Mouse (Mus musculus): ENCODE measurements around the gene Habp2. TPM values are rescaled to one million over a fixed set of nuclear protein-coding genes. Genes with fewer than 3 reads are reported as not detected.

The Habp2 gene
- total and polyA plus RNA-seq, 3 experiments = not detected

GRCm38 (mm10) chr19:56252815-56253214 lies 34.1 kb upstream of the Habp2 start:
- Histone ChIP-seq H3K4me2 (ENCODE audit: insufficient read depth, low read depth, poor library complexity, severe bottlenecking) (no peak overlapping the region), H3K4me3 (replicated peaks in 1 of 3; ENCODE audit: low read depth in 2 of 3, low read length in 2 of 3, poor library complexity in 1 of 3) (no peak overlapping the region), H3K79me2 (replicated peaks; ENCODE audit: control insufficient read depth, extremely low read depth, insufficient read depth, poor library complexity, severe bottlenecking) (no peaks in the 10 kb centered on the region), H3K9ac (ENCODE audit: insufficient read depth, low read depth) (no peak overlapping the region), H3K27me3 (replicated peaks) (peaks cover 29% of the 10 kb centered on the region), H3K27ac (ENCODE audit: insufficient read depth, low read depth) (no peak overlapping the region), H3K4me1 (ENCODE audit: control insufficient read depth in 1 of 2, insufficient read depth in 2 of 2) (peaks cover 2 to 12% of the 10 kb centered on the region in 2 experiments), H3K9me3 (replicated peaks; ENCODE audit: low read length) (no peaks in the 10 kb centered on the region), H3K36me3 (replicated peaks in 1 of 2; ENCODE audit: control insufficient read depth in 1 of 2, insufficient read depth in 1 of 2, low read length in 1 of 2) (no peaks in the 10 kb centered on the region)
- dilution Hi-C loops (cut with MboI; ENCODE audit: extremely low pct_ligation_motif_present, extremely low pct_unique_long_range_greater_than_20kb, low sequenced_read_pairs) = no loop called here
- no peak for TF ChIP-seq CHD2 (IDR thresholded peaks at IDR 0.05; ENCODE audit: low read length)
- no peak for TF ChIP-seq E2F4 (IDR thresholded peaks at IDR 0.05; ENCODE audit: insufficient replicate concordance, low read depth, low read length)
- no peak for DNase-seq (ENCODE audit: extremely low read depth)
- in situ Hi-C loops (cut with MboI; ENCODE audit: low pct_ligation_motif_present, low pct_unique_long_range_greater_than_20kb, low sequenced_read_pairs) = loop anchor here (25.0 kb wide), 1 partner anchor 891 kb away; no protein-coding TSS in a partner anchor

- H3K9me3 ChIP-seq (replicated peaks; ENCODE audit: low read length) = no peaks in the 10 kb centered on the region
- H3K27ac ChIP-seq (ENCODE audit: insufficient read depth, low read depth) = no peak overlapping the region
- in situ Hi-C loops (cut with MboI; ENCODE audit: low pct_ligation_motif_present, low pct_unique_long_range_greater_than_20kb, low sequenced_read_pairs) (loop anchor here (25.0 kb wide), 1 partner anchor 891 kb away; no protein-coding TSS in a partner anchor), dilution Hi-C loops (cut with MboI; ENCODE audit: extremely low pct_ligation_motif_present, extremely low pct_unique_long_range_greater_than_20kb, low sequenced_read_pairs) (no loop called here)
- no peaks in the 10 kb centered on the region for H3K79me2 ChIP-seq (replicated peaks; ENCODE audit: control insufficient read depth, extremely low read depth, insufficient read depth, poor library complexity, severe bottlenecking)
- peak; percentile 68 for TF ChIP-seq IRF4 (IDR thresholded peaks at IDR 0.05; ENCODE audit: low read depth, low read length)
- no peak for TF ChIP-seq RCOR1 (conservative IDR thresholded peaks at IDR 0.05; ENCODE audit: low read depth, low read length)
- TF ChIP-seq NRF1 (IDR thresholded peaks at IDR 0.05; ENCODE audit: low read depth, low read length) = peak; percentile 84
- no peak for DNase-seq (ENCODE audit: extremely low read depth)
- no peak overlapping the region for H3K9ac ChIP-seq (ENCODE audit: insufficient read depth, low read depth)
- H3K27me3 ChIP-seq (replicated peaks) = peaks cover 25% of the 10 kb centered on the region
- peak overlapping the region; percentile 25 for H3K4me2 ChIP-seq (ENCODE audit: insufficient read depth, low read depth, poor library complexity, severe bottlenecking)
- no peaks in the 10 kb centered on the region for H3K36me3 ChIP-seq (replicated peaks in 1 of 2; ENCODE audit: control insufficient read depth in 1 of 2, insufficient read depth in 1 of 2, low read length in 1 of 2)
- peaks cover 2 to 12% of the 10 kb centered on the region in 2 experiments for H3K4me1 ChIP-seq (ENCODE audit: control insufficient read depth in 1 of 2, insufficient read depth in 2 of 2)
- H3K4me3 ChIP-seq (replicated peaks in 1 of 3; ENCODE audit: low read depth in 2 of 3, low read length in 2 of 3, poor library complexity in 1 of 3) = no peak overlapping the region
Measured at GRCm38 (mm10) chr19:56253271-56253670, 33.7 kb upstream of the Habp2 start.

GRCm38 (mm10) chr19:56254751-56255150 lies 32.2 kb upstream of the Habp2 start:
- Histone ChIP-seq H3K4me3 (replicated peaks in 1 of 3; ENCODE audit: low read depth in 2 of 3, low read length in 2 of 3, poor library complexity in 1 of 3) (no peak overlapping the region), H3K27ac (ENCODE audit: insufficient read depth, low read depth) (no peak overlapping the region), H3K9ac (ENCODE audit: insufficient read depth, low read depth) (no peak overlapping the region), H3K4me1 (ENCODE audit: control insufficient read depth in 1 of 2, insufficient read depth in 2 of 2) (peaks cover 2 to 12% of the 10 kb centered on the region in 2 experiments), H3K9me3 (replicated peaks; ENCODE audit: low read length) (no peaks in the 10 kb centered on the region), H3K79me2 (replicated peaks; ENCODE audit: control insufficient read depth, extremely low read depth, insufficient read depth, poor library complexity, severe bottlenecking) (no peaks in the 10 kb centered on the region), H3K36me3 (replicated peaks in 1 of 2; ENCODE audit: control insufficient read depth in 1 of 2, insufficient read depth in 1 of 2, low read length in 1 of 2) (no peaks in the 10 kb centered on the region), H3K4me2 (ENCODE audit: insufficient read depth, low read depth, poor library complexity, severe bottlenecking) (no peak overlapping the region), H3K27me3 (replicated peaks) (peaks cover 28% of the 10 kb centered on the region)
- dilution Hi-C loops (cut with MboI; ENCODE audit: extremely low pct_ligation_motif_present, extremely low pct_unique_long_range_greater_than_20kb, low sequenced_read_pairs) (no loop called here), in situ Hi-C loops (cut with MboI; ENCODE audit: low pct_ligation_motif_present, low pct_unique_long_range_greater_than_20kb, low sequenced_read_pairs) (loop anchor here (25.0 kb wide), 1 partner anchor 892 kb away; no protein-coding TSS in a partner anchor)
- TF ChIP-seq HCFC1 (IDR thresholded peaks at IDR 0.05; ENCODE audit: low read depth, low read length) (no peak), CTCF (conservative IDR thresholded peaks at IDR 0.05 in 1 of 2, IDR thresholded peaks at IDR 0.05 in 1 of 2; ENCODE audit: low read depth in 2 of 2, low read length in 2 of 2) (peak; percentile 31 to 47; a peak in 2 of 4 replicates)
- peak; percentile 9 for DNase-seq (ENCODE audit: extremely low read depth)

Measured in CH12.LX (cell line).